Mouse (Mus musculus): ENCODE measurements around the gene Ube2q1. TPM values are rescaled to one million over a fixed set of nuclear protein-coding genes. Genes with fewer than 3 reads are reported as not detected.
"Not testable (repeated sequence)": the region's sequence is repeated elsewhere in the genome, so short reads cannot be mapped to it uniquely, and the experiment has no call there.

Ube2q1 gene
- polyA plus RNA-seq, 1 experiment: 25.7 TPM

GRCm38 (mm10) chr3:89788680-89789352 is 15.4 kb downstream of the Ube2q1 start:
- no peak for DNase-seq (ENCODE audit: low spot score)

DNA sequence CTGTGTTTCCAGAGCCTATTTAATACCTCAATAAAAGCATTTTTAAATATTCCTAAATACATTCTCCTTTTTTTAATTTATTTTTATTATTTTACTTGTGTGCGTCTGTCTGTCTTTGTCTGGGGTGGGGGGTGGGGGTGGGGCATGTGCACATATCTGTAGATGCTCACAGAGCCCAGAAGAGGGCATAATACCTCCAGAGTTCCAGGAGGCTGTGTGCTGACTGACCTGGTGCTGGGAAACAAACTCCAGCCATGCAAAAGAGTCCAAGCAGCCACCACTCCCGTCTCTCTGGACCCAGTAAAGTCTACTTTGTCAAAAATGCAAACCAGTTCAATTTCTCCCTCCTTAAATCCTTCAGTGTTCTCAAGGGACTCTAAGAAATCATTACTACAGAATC is 21.2 kb downstream of the Ube2q1 start:
- no peak for DNase-seq (ENCODE audit: low spot score)

GRCm38 (mm10) chr3:89795746-89796145 is 22.3 kb downstream of the Ube2q1 start:
- no peak for DNase-seq (ENCODE audit: low spot score)

DNA sequence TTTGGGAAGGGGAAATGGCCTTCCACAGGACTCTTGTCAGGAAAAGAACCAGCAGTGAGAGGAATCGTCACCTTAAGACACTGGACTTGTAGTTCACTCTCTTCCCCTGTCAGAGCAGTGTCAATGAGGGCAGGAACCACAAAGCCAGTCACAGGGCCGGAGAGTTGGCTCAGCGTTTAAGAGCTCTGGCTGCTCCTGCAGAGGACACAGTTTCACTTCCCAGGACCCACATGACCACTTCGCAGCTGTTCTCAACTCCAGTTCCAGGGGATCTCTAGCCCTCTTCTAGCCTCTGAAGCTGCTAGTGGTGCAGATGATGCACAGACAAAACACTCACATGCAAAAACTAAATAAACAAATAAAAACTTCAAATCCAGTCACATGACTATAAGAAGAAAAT is 22.9 kb downstream of the Ube2q1 start:
- no peak for DNase-seq (ENCODE audit: low spot score)

DNA sequence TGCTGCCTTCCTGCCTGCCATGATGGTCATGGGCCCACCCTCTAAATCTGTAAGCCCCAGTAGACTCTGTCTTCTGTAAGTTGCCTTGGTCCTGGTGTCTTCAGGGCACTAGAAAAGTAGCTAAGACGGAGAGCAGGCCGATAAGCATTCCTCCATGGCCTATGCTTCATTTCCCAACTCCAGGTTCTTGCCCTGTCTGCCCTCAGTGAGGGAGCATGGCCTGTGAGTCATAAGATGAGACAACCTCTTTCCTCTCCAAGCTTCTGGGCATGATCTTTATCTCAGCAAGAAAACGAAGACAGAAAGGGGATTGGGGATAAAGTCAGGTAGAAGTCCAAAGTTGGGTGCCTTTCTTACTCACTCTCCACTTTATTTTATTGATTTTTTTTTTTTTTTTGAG is 25.1 kb downstream of the Ube2q1 start:
- no peak for DNase-seq (ENCODE audit: low spot score)

DNA sequence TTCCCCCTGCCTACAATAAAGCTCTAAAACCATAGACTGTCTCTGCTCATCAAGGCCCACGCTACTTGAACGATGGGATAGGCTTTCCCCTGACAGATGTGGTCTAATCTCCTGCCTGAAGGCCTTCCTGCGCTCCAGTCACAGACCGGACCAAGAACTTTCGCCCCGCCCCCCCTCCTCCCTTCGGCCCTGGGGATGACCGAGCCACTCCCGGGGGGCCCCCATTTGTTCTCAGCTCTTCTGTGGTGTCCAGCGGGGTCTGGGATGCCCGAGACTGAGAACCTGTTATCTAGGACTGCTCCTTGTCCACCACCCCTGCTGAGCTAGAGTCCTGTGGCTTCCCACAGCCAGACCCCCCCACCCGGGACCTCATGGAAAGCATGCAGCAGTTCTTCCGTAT is 26.1 kb downstream of the Ube2q1 start:
- no peak for DNase-seq (ENCODE audit: low spot score)

- not testable (repeated sequence) for DNase-seq (ENCODE audit: low spot score)
Measured at GRCm38 (mm10) chr3:89800078-89800477, 26.7 kb downstream of the Ube2q1 start.

DNA sequence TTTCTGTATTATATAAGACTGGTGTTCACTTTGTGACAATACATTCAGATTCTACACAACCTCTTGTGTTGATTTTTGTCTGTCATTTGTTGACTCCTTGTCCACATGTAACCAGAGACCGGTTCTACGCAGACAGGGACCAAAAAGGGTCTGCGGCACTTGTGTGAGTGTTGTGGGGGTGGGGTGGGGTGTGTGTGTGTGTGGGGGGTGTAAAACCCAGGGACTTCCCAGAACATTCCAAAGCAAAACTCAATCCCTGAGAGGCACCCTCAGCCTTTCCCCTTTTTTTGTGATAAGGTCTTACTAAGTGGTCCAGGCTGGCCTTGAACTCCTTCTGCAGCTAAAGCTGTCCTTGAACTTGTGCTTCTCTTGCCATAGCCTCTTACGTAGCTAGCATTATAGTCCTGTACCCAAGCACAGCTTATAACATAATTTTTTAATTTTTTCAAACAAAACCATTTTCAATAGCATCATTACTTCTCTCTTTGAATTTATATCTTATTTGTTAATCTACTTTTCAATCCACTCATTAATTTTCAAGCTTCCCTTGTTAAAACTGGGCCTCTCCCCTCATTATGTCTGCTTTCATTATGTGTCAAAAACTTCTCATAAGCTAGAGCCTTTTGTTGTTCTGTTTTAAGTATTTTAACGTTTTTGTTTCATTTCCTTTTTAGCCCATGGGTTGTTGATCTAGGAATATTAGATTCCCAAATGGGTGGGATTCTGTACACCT is 27.5 kb downstream of the Ube2q1 start:
- DNase-seq (ENCODE audit: low spot score): no peak

GRCm38 (mm10) chr3:89801507-89801847 is 28.1 kb downstream of the Ube2q1 start:
- DNase-seq (ENCODE audit: low spot score): no peak

DNA sequence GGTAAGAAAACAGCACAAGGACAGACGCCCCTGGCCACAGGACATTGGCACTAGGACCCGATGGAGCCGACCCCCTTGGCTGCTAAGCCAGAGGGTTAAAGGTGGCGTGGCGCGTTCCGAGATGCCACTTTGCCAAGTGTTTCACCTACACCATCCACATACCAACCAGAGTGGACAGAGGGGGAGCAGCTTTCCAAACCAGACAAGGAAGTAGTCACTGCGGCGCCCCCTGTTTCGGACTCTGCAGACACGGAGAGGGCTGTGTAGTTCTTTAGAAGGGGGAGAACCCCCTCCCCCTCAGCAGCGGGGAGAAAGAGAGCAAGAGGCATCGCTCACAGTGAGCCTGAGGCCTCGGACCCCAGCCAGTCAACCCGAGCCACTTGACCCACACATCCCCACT is 29.5 kb downstream of the Ube2q1 start:
- DNase-seq (ENCODE audit: low spot score): no peak

GRCm38 (mm10) chr3:89805179-89805578 is 31.8 kb downstream of the Ube2q1 start:
- DNase-seq (ENCODE audit: low spot score): no peak

- DNase-seq (ENCODE audit: low spot score): no peak
Measured at GRCm38 (mm10) chr3:89806751-89807150, 33.3 kb downstream of the Ube2q1 start.

DNA sequence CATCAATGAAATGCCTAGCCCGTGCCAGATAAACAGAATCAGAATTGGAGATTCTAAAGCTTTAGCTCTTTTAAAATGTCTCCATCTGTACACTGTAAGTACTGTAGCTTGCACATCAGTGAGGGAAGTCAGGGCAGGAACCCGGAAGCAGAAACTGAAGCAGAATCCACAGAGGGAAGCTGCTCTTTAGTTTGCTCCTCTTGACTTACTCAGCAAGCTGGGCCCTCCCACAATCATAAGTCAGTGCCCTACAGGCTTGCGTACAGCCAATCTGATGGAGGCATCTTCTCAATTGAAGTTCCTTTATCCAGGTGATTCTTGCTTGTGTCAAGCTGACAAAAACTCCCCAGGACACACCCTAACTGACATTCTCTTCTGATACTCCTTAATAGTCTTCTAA is 33.8 kb downstream of the Ube2q1 start:
- DNase-seq (ENCODE audit: low spot score): no peak

GRCm38 (mm10) chr3:89807881-89808280 is 34.5 kb downstream of the Ube2q1 start:
- DNase-seq (ENCODE audit: low spot score): no peak

DNA sequence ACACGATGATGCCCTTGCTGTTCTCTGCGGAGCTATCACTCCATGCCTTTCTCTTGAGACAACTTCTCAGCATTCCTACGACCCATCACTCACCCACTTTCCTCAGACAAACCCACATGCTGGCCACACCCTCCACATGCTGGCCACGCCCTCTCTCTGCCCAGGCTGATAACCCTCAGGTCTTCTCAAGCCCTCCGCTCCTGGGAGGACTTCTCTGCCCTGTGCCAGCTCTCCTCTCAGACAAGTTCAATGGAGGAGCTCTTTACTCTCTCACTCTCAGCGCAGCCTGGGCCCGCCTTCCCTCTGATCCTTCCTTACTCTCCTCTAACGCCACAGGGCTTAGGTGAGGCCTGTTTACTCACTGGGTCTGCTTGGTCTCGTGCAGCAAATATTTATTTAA is 35.2 kb downstream of the Ube2q1 start:
- DNase-seq (ENCODE audit: low spot score): no peak

- no peak for DNase-seq (ENCODE audit: low spot score)
Measured at GRCm38 (mm10) chr3:89810841-89811240, 37.4 kb downstream of the Ube2q1 start.

DNA sequence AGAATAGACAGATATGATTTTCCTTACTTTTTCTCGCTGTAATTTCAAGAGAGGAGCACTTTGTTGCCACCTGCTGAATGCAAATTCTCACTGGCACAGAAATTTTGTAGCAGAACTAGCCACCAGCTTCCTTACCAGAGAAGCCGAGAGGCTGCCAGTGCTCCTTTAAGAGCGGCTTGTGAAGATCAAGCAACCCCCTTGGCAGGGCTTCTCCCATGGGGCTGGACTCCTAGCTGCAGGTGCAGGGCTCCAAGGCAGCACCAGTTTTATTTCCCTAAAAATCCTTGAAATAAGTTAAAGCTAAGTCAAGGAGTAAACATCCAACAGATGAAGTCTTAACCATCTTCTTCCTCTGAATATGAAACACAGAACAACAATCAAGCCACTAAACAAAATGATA is 38.8 kb downstream of the Ube2q1 start:
- DNase-seq (ENCODE audit: low spot score): no peak

DNA sequence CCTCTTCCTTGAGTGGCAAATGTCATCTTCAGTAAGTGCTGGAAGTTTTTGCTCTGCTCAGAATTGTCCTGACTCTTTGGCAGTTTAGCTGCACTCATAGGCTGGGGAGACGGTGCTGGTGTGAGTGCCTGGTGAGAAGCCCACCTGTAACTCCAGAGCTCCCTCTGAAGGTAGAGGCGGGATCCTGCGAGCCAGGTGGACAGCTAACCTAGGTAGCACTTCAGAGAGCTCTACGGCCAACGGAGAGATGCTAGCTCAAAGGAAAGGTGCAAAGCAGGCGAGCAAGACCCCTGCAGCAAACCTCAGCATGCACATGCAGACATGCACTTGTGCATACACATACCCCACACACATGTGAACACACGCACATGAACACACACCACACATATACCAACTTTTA is 40.6 kb downstream of the Ube2q1 start:
- no peak for DNase-seq (ENCODE audit: low spot score)

DNA sequence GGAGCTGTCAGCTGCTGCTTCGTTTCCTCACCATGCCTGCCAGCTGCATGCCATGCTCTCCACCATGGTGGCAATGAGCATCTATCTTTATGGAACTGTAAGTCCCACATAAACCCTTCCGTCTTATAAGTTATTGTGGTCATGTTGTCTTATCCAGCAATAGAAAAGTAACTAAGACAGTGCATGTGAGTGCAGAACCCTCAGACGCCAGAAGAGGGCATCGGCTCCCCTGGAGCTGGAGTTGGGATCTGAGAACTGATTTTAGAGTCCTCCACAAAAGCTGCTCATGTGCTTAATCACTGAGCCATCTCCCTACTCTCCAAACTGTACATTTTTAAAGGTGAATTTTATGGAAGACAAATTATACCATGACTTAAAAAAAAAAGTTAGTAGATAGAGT is 43.6 kb downstream of the Ube2q1 start:
- no peak for DNase-seq (ENCODE audit: low spot score)

GRCm38 (mm10) chr3:89818605-89819004 is 45.2 kb downstream of the Ube2q1 start:
- no peak for DNase-seq (ENCODE audit: low spot score)

DNA sequence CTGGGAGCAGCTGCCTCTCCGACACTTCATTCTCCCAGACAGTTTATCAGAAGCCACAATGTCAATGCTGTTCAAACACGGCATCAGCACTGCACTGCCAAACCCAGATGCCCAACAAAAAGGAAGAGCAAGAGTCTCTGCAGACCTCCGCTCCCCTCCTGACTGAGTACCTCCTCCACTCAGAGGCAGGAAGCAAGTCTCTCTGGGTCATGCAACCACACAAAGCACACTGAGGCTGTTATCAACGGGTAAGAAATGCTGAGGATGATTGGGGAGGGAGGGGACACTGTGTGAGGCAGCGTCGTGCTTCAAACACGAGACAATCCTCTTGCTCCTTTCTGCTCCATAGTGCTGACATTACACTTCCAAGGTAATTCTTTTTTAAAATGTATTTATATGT is 46.5 kb downstream of the Ube2q1 start:
- DNase-seq (ENCODE audit: low spot score): no peak

- DNase-seq (ENCODE audit: low spot score): no peak
Measured at GRCm38 (mm10) chr3:89820311-89821095, 47.1 kb downstream of the Ube2q1 start.

DNA sequence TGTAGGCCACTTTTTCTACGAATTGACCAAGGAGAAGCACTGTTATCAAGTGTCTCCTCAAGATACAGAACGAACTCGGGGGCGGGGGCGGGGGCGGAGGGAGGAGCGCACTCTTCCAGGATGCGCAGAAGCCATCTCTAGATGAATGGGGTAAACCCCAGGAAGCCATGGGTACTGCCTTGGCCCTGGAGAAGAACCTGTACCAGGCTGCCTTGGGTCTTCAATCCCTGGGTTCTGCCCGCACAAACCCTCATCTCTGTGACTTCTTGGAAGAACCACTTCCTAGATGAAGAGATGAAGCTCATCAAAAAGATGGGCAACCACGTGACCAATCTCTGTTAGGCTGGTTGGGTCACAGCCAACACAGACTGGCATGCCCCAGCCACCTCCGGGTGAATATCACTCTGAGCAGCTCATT is 47.7 kb downstream of the Ube2q1 start:
- no peak for DNase-seq (ENCODE audit: low spot score)

Data from urinary bladder, adult 2 months (tissue).